Mouse (Mus musculus): ENCODE measurements around the gene Arf1.
A peak's percentile ranks its signal among the peaks of the same experiment; 100 is the strongest.
"Not testable (repeated sequence)": the region's sequence is repeated elsewhere in the genome, so short reads cannot be mapped to it uniquely, and the experiment has no call there.

Gene Arf1

GRCm38 (mm10) chr11:59226251-59226650, 1.8 kb downstream of the Arf1 start:
- no peak for DNase-seq

GRCm38 (mm10) chr11:59225167-59225566, 2.9 kb downstream of the Arf1 start:
- DNase-seq, result no peak

GRCm38 (mm10) chr11:59224470-59224869, 3.6 kb downstream of the Arf1 start:
- no peak for DNase-seq

GRCm38 (mm10) chr11:59224025-59224424, 4.0 kb downstream of the Arf1 start:
- no peak for DNase-seq

- DNase-seq, result no peak
Observed at GRCm38 (mm10) chr11:59222306-59222705, 5.8 kb downstream of the Arf1 start.

GRCm38 (mm10) chr11:59221604-59222003, 6.5 kb downstream of the Arf1 start:
- no peak for DNase-seq

GRCm38 (mm10) chr11:59219064-59219463, 9.0 kb downstream of the Arf1 start:
- DNase-seq, result peak; percentile 64

DNA sequence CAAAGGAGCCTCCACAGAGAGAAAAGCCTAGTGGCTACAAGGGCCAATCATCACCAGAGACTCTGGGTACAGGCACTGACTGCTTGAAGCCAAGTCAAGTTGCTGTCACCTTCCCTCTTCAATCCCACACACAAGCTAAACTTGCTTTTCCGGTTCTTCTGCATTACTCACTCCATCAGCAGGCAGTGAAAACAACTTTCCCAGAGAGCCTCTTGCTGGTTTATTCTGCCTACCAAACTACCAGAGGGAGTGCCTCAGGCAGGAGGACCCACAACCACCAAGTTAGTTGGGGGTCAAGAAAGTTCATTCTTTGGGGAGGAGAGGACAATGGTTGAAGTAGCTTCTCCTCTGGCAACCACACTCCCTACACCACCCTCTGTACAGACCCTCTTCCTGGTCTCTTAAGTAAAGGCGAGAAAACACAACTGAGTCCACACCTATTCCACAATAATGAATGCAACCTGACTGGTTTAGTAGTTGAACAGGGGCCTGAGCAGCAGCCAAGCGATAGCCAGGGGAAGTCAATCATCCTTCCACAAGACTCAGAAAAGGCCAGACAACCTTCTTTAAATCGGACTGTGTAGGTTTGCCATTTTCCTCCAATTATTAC, 9.6 kb downstream of the Arf1 start:
- peak; percentile 87 for DNase-seq

DNA sequence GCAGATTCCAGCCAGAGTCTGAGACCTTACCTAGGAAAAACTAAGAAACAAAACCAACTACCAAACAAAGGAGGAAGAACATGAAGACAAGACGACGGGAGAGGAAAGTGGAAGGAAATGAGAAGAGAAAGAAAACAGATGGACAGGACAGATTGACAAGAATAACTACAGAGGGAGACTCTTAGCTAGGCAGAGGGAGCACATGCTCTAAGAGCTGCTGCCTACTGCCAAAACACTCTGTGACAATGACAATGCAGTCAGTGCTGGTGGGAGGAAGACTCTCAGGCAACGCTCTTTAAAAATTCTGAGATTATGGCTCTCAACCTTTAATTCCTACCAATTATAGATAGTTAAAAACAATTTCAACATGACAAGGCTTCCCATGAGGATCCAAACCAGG, 11.1 kb downstream of the Arf1 start:
- DNase-seq, result no peak

GRCm38 (mm10) chr11:59212892-59213494, 15.1 kb downstream of the Arf1 start:
- no peak for DNase-seq

DNA sequence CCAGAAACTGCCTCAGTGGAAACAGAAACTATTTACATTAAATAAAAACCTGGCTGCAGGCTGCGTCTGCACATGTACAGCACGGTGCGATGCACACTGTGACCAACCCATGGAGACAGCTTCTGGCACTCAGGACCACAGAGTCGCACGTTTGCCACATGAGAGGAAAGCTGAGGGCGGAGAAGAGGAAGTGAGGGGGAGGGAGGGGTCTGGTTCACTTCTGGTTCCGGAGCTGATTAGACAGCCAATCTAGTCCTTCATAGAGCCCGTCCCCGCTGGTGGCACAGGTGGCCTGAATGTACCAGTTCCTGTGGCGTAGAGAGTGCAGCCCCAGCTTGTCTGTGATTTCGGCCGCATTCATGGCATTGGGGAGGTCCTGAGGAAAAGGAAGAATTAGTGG, 15.8 kb downstream of the Arf1 start:
- DNase-seq, result peak; percentile 57

DNA sequence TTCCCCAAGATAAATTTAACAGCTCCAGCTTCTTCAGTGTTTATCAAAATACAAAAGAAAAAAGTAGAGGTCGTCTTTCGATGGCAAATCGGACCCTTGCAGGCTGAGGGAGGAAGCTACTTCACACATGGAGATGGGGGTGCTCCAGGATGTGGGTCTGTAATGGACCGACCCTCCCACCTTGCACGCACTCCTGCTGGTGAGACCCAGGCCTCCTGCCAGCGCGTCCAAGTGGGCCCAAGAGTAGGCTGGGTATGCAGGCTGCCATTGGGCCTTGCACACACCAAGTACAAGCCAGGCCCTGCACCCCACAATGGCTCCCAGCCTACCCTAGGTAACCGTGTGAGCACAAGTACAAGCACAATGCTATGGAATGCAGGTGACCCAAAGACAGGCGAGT, 16.5 kb downstream of the Arf1 start:
- DNase-seq, result not testable (repeated sequence)

- DNase-seq, result no peak
Observed at GRCm38 (mm10) chr11:59210020-59210419, 18.1 kb downstream of the Arf1 start.

DNA sequence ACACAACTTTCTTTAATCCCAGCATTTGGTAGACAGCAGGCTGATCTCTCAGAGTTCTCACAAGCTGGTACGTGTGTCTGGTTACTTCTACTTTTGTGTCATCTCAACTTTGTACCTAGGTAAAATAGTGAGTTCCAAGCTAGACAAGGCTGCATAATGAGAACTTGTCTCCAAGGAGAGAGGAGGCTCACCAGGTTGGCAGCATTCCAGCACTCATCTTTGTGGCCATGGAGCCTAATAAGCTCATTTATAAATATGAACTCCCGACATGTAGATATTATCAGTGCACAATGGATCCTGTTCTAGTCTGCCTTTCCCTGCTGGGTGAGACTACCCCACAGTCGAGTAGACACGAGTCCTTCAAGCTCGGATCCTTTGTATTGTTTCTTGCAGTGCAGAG, 18.5 kb downstream of the Arf1 start:
- no peak for DNase-seq

DNA sequence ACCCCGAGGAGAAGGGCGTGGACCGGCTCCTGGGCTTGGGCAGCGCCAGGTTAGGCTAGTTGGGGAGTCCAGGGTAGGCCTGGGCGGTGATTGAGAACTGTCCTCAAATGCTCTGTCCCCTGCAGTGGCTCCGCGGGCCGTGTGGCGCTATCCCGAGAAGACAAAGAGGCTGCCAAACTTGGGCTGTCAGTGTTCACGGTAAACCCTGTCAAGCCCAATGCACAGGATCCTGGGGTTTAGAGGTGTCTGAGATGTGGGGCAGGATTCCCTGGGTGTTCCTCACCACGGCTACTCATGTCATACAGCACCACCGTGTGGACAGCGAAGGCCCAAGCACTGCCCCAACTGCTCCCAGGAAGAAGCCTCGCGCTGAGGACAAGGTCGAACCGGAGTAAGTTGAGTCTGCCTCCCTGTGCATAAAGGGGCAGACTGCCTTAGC, 19.0 kb downstream of the Arf1 start:
- peak; percentile 82 for DNase-seq

DNA sequence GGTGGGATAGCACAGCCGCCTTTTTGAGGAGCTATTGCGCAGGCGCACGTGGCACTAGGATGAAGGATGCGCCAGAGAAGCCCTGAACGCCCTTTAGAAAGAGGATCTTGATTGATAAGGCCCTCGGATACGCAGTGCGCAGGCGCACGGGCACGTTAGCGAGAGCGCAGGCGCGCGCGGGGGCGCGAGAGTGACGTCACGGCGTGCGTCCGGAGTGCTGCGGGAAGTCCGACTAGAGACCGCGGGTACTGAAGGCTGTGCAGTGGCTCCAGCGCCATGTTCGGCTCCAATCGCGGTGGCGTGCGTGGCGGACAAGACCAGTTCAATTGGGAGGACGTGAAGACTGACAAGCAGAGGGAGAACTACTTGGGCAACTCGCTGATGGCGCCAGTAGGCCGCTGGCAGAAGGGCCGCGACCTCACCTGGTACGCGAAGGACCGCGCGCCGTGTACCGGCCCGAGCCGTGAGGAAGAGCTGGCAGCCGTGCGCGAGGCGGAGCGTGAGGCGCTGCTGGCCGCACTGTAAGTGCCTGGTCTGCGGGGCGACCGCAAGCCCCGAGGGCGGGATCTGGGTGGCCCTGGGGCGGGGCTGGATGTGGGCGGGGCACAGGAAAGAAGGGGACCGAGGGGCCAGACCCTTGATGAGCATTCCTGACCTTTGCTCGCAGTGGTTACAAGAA, 19.8 kb downstream of the Arf1 start, which contains the start of gene 2310033P09Rik:
Gene 2310033P09Rik, plus strand, starts transcription at position 169 of the 679 bp plus-strand sequence.
- peak; percentile 92 for DNase-seq

GRCm38 (mm10) chr11:59202081-59202995, 25.7 kb downstream of the Arf1 start, which contains the start of gene Mrpl55:
TSS of gene Mrpl55 (plus strand) at chr11:59202486.
- peak; percentile 97 for DNase-seq

DNA sequence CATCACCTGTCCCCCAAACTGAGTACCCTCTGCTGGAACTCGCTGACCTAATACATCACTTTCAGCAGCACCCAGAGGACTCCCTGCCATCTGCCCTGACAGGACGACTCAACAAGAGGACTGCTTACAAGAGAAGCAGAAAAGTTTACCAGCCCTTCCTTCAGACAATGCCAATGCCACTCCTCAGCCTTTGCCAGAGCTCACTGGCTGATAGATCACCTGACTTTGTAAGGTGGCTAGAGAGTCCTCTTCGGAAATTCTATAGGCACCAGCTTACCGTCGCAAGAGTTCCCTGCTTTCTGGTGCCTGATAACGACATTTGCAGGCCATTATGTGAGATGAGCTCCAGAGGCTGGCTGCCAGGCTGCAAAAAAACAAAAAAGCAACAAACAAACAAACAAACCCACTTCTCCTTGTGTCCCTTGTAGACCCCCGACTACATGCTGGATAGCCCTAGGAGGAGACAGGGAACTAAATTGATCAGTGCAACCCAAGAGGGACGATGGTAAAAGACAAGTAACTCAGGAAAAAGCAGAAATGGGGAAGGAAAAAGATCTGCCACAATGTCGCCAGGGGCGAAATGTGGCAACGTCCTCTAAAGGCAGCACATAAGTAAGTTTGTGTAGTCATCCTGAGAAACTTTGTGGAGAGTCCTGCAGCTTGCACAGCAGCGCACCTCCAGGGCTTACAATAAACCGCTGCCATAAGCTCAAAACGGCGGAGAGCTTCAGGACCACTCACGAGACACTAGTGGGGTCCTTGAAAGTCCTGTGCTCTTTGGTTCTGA, 26.7 kb downstream of the Arf1 start:
- DNase-seq, result no peak

DNA sequence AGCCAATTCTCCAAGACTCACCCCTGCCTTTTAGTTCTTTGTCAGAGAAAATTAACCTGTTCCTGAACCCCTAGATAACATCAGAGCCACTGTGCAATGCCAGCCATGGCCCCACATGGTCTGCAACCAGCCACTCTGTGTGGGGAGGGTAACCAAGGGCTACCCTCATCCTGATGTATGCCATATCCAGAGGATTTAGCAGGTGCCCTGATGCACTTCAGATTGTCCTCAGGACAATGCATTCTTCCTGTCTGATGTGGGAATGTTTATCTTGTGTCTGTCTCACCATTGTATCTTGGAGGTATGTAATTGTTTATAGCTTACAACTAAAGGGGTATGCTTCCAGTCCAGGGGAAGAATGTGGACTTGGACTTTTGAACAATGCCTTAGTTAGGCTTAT, 31.8 kb downstream of the Arf1 start:
- peak; percentile 48 for DNase-seq

DNA sequence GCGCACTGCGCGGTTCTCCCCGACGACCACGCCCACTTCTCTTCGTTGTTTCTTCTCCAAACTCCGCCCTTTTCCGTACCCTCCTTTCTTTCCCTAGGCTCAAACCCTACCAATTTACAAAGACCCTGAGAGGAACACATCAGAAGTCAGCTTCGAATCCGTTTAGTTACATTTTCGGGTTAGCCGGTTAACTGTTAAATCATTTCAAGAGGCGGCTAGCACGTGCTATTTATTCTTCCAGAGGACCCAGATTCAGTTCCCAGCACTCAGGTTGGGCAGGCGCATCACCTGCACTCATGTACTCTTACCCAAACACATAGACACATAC, 36.0 kb downstream of the Arf1 start, which contains the start of gene Guk1:
Gene Guk1, minus strand, starts transcription at position 154 of the 328 bp plus-strand sequence.
- no peak for DNase-seq

DNA sequence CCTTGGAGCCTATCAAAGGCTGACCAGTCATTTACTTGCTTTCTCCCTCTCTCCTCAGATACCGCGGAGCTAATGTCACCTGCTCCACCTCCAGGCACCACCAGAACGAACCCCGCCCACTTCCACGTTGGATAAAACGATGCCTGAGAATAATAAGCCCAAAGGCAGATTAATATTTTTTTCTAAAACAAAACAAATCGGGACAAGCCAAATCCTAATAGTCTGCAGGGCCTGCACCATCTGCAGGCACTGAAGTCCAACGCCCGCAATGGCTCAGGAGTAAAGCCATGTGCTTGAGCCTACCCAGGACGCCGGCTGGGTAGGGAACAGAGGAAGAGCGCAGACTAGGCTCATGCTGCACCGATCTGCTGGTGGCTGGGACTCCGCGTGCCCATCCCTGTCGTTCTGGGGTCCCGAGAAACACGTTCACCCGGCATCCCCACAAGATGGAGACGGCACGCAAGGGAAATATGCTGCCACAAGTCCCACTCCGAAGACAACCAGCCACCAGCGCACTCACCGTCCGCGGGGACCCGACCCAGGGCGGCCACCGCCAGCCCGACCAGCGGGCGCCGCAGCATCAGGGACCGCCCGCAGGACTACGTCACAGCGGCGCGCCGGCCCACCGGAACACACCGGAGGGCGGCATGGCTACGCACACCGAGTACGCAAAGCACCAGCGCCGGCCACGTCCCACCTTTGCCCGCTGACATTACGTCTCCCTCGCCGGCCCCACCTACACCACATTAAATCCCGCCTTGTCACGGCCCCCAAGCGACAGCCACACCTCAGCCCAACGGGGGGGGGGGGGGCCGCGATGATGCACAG, 36.6 kb downstream of the Arf1 start:
- peak; percentile 96 for DNase-seq
